Comparison of ENCODE assay signal across 8 mouse cellular contexts in the genomic region with DNA sequence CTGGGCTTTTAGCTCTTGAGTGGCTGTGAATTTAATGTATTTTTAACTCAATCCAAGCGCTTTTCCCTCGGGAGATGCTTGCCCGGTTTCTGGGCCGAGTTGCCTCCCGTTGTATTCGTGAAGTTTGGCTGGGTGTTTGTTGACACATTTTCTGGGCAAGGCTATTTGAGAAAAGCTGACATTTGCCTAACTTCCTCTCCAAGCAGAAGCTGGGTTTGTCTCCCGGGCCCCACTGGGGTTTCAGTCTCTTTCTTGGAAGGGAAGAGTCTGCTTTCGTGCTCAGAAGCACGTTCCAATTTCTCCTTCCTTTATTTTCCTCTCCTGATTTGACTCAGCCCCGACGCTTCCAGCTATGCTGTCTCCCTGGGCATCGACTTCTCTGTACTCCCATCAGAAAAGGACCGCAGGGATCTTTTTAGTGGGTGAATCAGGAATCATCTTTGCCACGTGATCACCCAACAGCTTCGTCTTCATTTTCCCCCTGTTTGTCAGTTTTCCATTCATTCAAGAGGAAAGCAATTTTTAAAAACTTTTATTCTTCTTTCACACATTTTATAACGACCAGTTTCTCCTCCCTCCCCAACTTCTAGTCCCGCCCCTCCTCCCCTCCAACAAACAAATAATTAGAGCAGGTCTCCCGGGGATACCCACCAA.
DNase-seq lines count a peak whose midpoint lies in the region; ATAC-seq and TF ChIP-seq lines count a peak whose summit lies in the region.

No protein-coding gene starts in this region.

- H3K4me2 ChIP-seq in embryonic facial prominence, embryonic 15.5 days (replicated peaks), result peak overlapping the region; percentile 36
- peak overlapping the region; percentile 33; the same call in 1 of the 2 replicates for H3K4me2 ChIP-seq in limb, embryonic 14.5 days (replicated peaks; ENCODE audit: low read depth, low read length, severe bottlenecking)

- peak overlapping the region; percentile 69 for H3K27ac ChIP-seq in embryonic facial prominence, embryonic 15.5 days (replicated peaks)
- peak overlapping the region; percentile 43 for H3K27ac ChIP-seq in limb, embryonic 14.5 days (replicated peaks; ENCODE audit: low read depth, low read length)

- peak; percentile 5 for DNase-seq in cerebellum, adult 9-11 months
- DNase-seq in cerebellum, postnatal 36 days, result no peak
- DNase-seq in A20 (ENCODE audit: low read depth, low spot score), result peak; percentile 32
- DNase-seq in heart, postnatal 10 days, result peak; percentile 56 to 59
- peak; percentile 50 for DNase-seq in limb, embryonic 14.5 days (ENCODE audit: low spot score)
- DNase-seq in cerebellum, postnatal 14 days, result no peak

- peaks cover 11% of the 10 kb centered on the region; the same call in 1 of the 2 replicates for H3K4me1 ChIP-seq in embryonic facial prominence, embryonic 15.5 days
- peaks cover 14% of the 10 kb centered on the region for H3K4me1 ChIP-seq in limb, embryonic 14.5 days (ENCODE audit: control insufficient read depth, insufficient read depth, low read length)

- intact Hi-C loops in heart, postnatal 10 days (cut with DNase I), result no loop called here

- H3K9me3 ChIP-seq in embryonic facial prominence, embryonic 15.5 days (replicated peaks), result no peaks in the 10 kb centered on the region
- no peaks in the 10 kb centered on the region for H3K9me3 ChIP-seq in limb, embryonic 14.5 days (ENCODE audit: control insufficient read depth, low read length)

- no peaks in the 10 kb centered on the region for H3K27me3 ChIP-seq in embryonic facial prominence, embryonic 15.5 days
- H3K27me3 ChIP-seq in limb, embryonic 14.5 days (ENCODE audit: control insufficient read depth, insufficient read depth, low read length), result no peaks in the 10 kb centered on the region

- H3K36me3 ChIP-seq in embryonic facial prominence, embryonic 15.5 days, result no peaks in the 10 kb centered on the region
- no peaks in the 10 kb centered on the region for H3K36me3 ChIP-seq in limb, embryonic 14.5 days (ENCODE audit: control insufficient read depth, insufficient read depth, low read length)

- no peak for ATAC-seq in embryonic facial prominence, embryonic 15.5 days (ENCODE audit: insufficient number of reproducible peaks, low FRiP score, low TSS enrichment, low read depth)
- ATAC-seq in limb, embryonic 14.5 days (ENCODE audit: low FRiP score, low read depth), result no peak
- 0 out of 2 replicates have a peak, but pooled peaks have one; percentile 27 for ATAC-seq in monocyte, adult 5-6 weeks (replicated peaks; ENCODE audit: insufficient number of reproducible peaks, low FRiP score, low TSS enrichment, poor library complexity, severe bottlenecking)

- TF ChIP-seq POLR2A in limb, embryonic 14.5 days (IDR thresholded peaks at IDR 0.05; ENCODE audit: borderline replicate concordance, extremely low read depth, insufficient read depth, insufficient read length), result no peak

- peak overlapping the region; percentile 15 for H3K4me3 ChIP-seq in embryonic facial prominence, embryonic 15.5 days (replicated peaks)
- no peak overlapping the region for H3K4me3 ChIP-seq in limb, embryonic 14.5 days (replicated peaks; ENCODE audit: low read length)

- 12% methylated on average over 18 of the region's 18 CpGs for WGBS in embryonic facial prominence, embryonic 15.5 days
- WGBS in limb, embryonic 14.5 days, result 18% methylated on average over 18 of the region's 18 CpGs

- H3K9ac ChIP-seq in embryonic facial prominence, embryonic 15.5 days, result no peak overlapping the region
- no peak overlapping the region for H3K9ac ChIP-seq in limb, embryonic 14.5 days (ENCODE audit: low read depth, low read length, severe bottlenecking)

Comparison
In these comparisons a context has a peak if more than half of its experiments do, and no peak if none do; other contexts are left out.
1. DNase-seq: peak in cerebellum, adult 9-11 months (single experiment), A20 (single experiment), heart, postnatal 10 days (2 of 2) and limb, embryonic 14.5 days (single experiment); none in cerebellum, postnatal 36 days (0 of 2) and cerebellum, postnatal 14 days (0 of 2).